Mouse (Mus musculus): ENCODE data around the gene Plagl1. TPM values are rescaled to one million over a fixed set of nuclear protein-coding genes. Genes with fewer than 3 reads are reported as not detected.

Plagl1 gene
- polyA plus RNA-seq, 1 experiment, result 11.6 TPM

DNA sequence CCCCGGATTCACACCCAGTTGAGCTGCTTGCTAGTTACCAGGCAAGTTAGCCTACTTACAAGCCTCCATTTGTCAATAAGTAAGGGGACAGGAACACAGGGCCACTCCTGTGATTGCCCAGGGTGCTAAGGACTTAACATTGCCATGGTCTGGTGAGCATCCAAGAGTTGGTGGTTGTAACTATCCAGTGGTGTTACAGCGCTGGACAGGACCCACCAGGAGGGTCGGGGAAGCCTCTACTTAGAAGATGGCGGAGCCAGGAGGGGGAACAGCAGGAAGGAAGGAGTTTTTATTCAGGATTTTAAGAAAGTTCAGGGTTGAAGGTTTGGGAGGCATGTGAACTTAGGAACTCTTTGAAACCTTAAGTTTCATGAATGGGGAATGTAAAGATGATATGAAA is 53.3 kb downstream of the Plagl1 start:
- H3K27ac ChIP-seq (ENCODE audit: insufficient read depth, low read depth, low read length), result no peak overlapping the region
- no peak overlapping the region for H3K4me3 ChIP-seq (ENCODE audit: insufficient read depth, low read depth, low read length)
- TF ChIP-seq POLR2A (IDR thresholded peaks at IDR 0.05; ENCODE audit: low read depth, low read length), result no peak
- no peak for TF ChIP-seq CTCF (conservative IDR thresholded peaks at IDR 0.05; ENCODE audit: insufficient read depth, insufficient read length, low read depth, low read length)
- no peaks in the 10 kb centered on the region for H3K36me3 ChIP-seq (ENCODE audit: control insufficient read depth, insufficient read depth, low read length)
- 81% methylated on average over 4 of the region's 4 CpGs for WGBS
- H3K4me1 ChIP-seq (ENCODE audit: control insufficient read depth, insufficient read depth, low read length), result no peaks in the 10 kb centered on the region
- no peaks in the 10 kb centered on the region for H3K27me3 ChIP-seq (replicated peaks; ENCODE audit: control insufficient read depth, insufficient read depth, low read length)
- no peak for DNase-seq

DNA sequence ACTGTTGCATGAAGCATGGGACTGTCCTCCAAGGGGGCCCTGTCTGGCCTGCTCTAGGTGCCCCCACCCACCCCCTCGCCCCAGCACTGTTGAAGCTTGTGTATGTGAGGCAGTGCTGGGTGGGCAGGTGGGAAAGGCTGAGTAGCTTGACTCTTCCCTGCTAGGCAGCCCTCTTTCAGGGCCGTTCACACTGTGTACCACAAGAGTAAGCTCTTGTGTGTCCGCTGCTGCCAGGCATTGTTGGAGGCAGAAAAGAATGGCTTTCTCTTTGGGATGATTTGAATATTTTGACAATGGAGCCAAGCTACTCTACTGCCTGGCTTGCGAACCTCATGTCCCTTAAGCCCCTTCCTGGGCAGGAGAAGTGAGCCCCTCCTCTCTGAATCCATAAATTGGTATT is 54.7 kb downstream of the Plagl1 start:
- WGBS, result 92% methylated on average over 4 of the region's 4 CpGs
- Histone ChIP-seq H3K4me3 (ENCODE audit: insufficient read depth, low read depth, low read length) (no peak overlapping the region), H3K36me3 (ENCODE audit: control insufficient read depth, insufficient read depth, low read length) (no peaks in the 10 kb centered on the region)

DNA sequence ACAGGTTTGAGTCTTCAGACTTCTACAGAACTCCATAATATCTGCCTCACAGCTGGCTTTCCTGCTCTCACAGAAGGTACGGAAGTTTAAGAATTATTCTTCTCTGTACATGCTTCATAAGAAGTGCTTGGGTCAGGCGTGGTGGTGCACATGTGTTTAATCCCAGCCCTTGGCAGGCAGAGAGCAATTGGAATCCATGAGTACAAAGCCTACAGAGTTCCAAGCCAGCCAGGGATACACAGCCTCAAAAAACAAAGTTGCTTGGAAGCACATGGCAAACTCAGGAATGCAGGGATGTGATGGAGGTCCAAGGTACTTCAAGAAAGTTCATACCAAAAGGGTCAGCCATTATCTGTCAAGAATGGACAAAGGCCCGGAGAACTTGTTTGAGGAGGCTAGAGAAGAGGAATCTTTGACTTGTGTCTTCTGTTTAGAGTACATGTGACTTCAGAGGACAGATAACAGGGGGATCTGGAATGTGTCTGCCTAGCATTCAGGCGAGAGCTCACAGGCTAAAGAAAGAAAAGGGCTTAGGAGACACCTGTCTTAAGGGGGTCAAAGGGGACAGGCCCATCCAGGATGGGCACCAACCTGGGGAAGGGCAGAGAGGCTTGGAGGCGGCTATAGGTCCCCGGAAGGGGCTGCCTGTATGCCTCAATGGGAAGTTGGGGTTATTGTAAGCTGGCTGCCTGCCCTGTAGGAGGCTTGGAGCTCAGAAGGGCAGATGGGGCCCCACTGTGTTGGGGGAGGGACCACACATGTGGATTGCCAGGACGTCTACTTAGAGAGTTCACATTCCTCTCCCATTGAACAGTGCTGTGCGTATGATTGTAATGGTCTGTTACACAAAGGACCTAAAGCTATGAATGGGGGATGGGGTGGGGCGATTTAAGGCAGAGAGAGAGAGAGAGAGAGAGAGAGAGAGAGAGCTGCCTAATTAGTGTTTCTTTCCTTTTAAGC is 56.7 kb downstream of the Plagl1 start:
- H3K36me3 ChIP-seq (ENCODE audit: control insufficient read depth, insufficient read depth, low read length), result no peaks in the 10 kb centered on the region
- H3K4me1 ChIP-seq (ENCODE audit: control insufficient read depth, insufficient read depth, low read length), result no peaks in the 10 kb centered on the region
- H3K27ac ChIP-seq (ENCODE audit: insufficient read depth, low read depth, low read length), result no peak overlapping the region
- 79% methylated on average over 9 of the region's 9 CpGs for WGBS
- no peak for DNase-seq
- H3K4me3 ChIP-seq (ENCODE audit: insufficient read depth, low read depth, low read length), result no peak overlapping the region
- no peaks in the 10 kb centered on the region for H3K27me3 ChIP-seq (replicated peaks; ENCODE audit: control insufficient read depth, insufficient read depth, low read length)
- TF ChIP-seq CTCF (conservative IDR thresholded peaks at IDR 0.05; ENCODE audit: insufficient read depth, insufficient read length, low read depth, low read length) (no peak), POLR2A (IDR thresholded peaks at IDR 0.05; ENCODE audit: low read depth, low read length) (no peak)

More for the DNA sequence above, 54.7 kb downstream of the Plagl1 start:
- H3K4me1 ChIP-seq (ENCODE audit: control insufficient read depth, insufficient read depth, low read length), result no peaks in the 10 kb centered on the region
- H3K27me3 ChIP-seq (replicated peaks; ENCODE audit: control insufficient read depth, insufficient read depth, low read length), result no peaks in the 10 kb centered on the region
- H3K27ac ChIP-seq (ENCODE audit: insufficient read depth, low read depth, low read length), result no peak overlapping the region
- DNase-seq, result no peak
- TF ChIP-seq POLR2A (IDR thresholded peaks at IDR 0.05; ENCODE audit: low read depth, low read length) (no peak), CTCF (conservative IDR thresholded peaks at IDR 0.05; ENCODE audit: insufficient read depth, insufficient read length, low read depth, low read length) (no peak)

DNA sequence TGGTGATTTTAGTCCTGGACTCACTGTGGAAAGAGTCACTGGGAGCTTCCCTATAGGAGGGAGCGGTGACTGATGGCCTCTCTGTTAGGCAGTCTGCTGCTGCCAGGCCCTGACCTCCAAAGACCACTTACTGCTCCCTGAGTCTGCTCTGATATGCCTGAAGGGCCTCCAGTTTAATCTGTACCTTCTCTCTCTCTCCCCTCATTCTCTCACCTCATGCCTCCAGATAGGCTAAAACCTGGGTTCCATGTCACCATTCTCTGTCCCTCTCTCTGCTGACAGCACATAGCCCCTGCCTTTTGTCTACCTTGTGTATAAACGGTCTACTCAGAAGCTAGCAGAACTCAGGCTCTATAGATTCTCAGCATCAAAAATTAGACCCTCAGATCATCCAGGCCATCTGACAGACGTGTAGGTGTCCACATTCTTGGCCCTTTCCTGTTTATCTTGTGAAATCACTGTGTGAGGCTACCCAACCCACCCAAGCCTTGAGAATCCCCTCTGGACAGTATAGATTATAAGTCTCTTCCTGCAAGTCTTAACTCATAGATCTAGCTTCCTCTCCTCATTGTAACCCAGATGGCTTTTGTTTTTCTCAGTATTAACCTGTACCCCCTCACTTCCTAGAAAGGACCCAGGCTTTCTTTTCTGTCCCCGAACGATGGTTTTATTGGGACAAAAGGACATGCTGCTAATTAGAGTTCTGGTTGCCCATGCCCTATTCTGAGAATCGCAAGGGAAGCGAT is 57.9 kb downstream of the Plagl1 start:
- Histone ChIP-seq H3K27ac (ENCODE audit: insufficient read depth, low read depth, low read length) (no peak overlapping the region), H3K36me3 (ENCODE audit: control insufficient read depth, insufficient read depth, low read length) (no peaks in the 10 kb centered on the region), H3K27me3 (replicated peaks; ENCODE audit: control insufficient read depth, insufficient read depth, low read length) (no peaks in the 10 kb centered on the region), H3K4me3 (ENCODE audit: insufficient read depth, low read depth, low read length) (no peak overlapping the region), H3K4me1 (ENCODE audit: control insufficient read depth, insufficient read depth, low read length) (no peaks in the 10 kb centered on the region)
- no peak for TF ChIP-seq CTCF (conservative IDR thresholded peaks at IDR 0.05; ENCODE audit: insufficient read depth, insufficient read length, low read depth, low read length)
- TF ChIP-seq POLR2A (IDR thresholded peaks at IDR 0.05; ENCODE audit: low read depth, low read length), result no peak
- DNase-seq, result no peak
- 80% methylated on average over 7 of the region's 7 CpGs for WGBS

DNA sequence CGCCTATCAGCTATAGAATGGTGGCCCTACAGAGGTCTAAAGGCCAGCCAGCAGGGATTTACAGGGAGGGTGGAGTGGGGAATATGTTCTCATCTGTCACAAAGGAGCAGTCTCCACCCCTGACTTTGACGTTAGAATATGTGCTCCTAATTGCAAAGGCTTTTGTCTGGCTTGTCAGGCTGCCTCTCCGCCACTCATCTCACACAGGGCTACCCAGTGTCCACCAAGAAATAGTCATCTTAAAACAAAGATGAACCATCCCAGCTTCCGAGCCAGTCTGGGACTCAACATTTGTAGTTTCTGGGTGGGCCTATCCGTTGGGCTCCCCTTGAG is 58.4 kb downstream of the Plagl1 start:
- H3K27ac ChIP-seq (ENCODE audit: insufficient read depth, low read depth, low read length), result no peak overlapping the region
- WGBS, result 74% methylated on average over 5 of the region's 5 CpGs
- no peaks in the 10 kb centered on the region for H3K36me3 ChIP-seq (ENCODE audit: control insufficient read depth, insufficient read depth, low read length)
- no peaks in the 10 kb centered on the region for H3K27me3 ChIP-seq (replicated peaks; ENCODE audit: control insufficient read depth, insufficient read depth, low read length)
- no peaks in the 10 kb centered on the region for H3K4me1 ChIP-seq (ENCODE audit: control insufficient read depth, insufficient read depth, low read length)
- no peak for DNase-seq
- TF ChIP-seq POLR2A (IDR thresholded peaks at IDR 0.05; ENCODE audit: low read depth, low read length), result no peak
- no peak for TF ChIP-seq CTCF (conservative IDR thresholded peaks at IDR 0.05; ENCODE audit: insufficient read depth, insufficient read length, low read depth, low read length)
- H3K4me3 ChIP-seq (ENCODE audit: insufficient read depth, low read depth, low read length), result no peak overlapping the region

DNA sequence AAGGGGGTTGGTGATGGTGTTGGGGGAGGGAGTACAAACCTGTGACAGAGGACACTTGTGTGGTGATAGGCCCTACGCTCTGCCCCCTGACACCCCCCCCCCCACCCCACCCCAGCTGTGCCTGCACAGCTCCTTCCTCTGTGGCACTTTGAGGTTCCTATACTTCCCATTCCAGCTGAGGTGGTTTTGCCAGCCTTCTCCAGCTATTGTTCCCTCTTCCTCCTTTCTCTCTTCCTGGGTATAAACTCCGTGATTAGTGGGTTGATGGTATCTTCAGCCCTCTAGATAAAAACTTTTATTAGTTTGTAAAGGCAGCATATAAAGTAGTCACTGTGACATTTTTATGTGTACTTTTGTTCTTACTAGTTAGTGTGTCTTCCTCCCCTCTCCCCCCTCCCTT is 59.0 kb downstream of the Plagl1 start:
- DNase-seq, result no peak
- Histone ChIP-seq H3K4me1 (ENCODE audit: control insufficient read depth, insufficient read depth, low read length) (no peaks in the 10 kb centered on the region), H3K27me3 (replicated peaks; ENCODE audit: control insufficient read depth, insufficient read depth, low read length) (no peaks in the 10 kb centered on the region), H3K4me3 (ENCODE audit: insufficient read depth, low read depth, low read length) (no peak overlapping the region), H3K36me3 (ENCODE audit: control insufficient read depth, insufficient read depth, low read length) (no peaks in the 10 kb centered on the region), H3K27ac (ENCODE audit: insufficient read depth, low read depth, low read length) (no peak overlapping the region)
- TF ChIP-seq POLR2A (IDR thresholded peaks at IDR 0.05; ENCODE audit: low read depth, low read length) (no peak), CTCF (conservative IDR thresholded peaks at IDR 0.05; ENCODE audit: insufficient read depth, insufficient read length, low read depth, low read length) (no peak)
- WGBS, result 72% methylated on average over 2 of the region's 2 CpGs

DNA sequence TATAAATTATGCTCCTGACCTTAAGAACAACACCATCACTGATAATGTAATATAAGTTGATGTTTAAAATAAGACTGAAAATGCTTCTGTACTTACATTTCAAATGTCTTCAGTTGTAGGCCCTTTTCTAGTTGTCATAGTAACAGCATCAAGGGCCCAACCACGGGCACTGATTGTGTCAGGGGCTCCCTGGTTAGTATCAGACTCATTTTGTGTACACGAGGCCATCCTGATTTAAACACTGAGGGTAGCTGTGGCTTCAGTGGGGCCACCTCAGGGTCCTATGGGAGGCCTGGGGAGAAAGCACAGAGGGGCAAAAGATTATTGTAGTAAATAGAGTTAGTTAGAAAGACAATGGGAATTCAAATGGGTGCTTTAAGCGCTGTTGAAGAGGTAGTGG is 65.5 kb downstream of the Plagl1 start:
- H3K4me3 ChIP-seq (ENCODE audit: insufficient read depth, low read depth, low read length), result no peak overlapping the region
- no peaks in the 10 kb centered on the region for H3K27me3 ChIP-seq (replicated peaks; ENCODE audit: control insufficient read depth, insufficient read depth, low read length)
- H3K27ac ChIP-seq (ENCODE audit: insufficient read depth, low read depth, low read length), result no peak overlapping the region
- TF ChIP-seq CTCF (conservative IDR thresholded peaks at IDR 0.05; ENCODE audit: insufficient read depth, insufficient read length, low read depth, low read length) (no peak), POLR2A (IDR thresholded peaks at IDR 0.05; ENCODE audit: low read depth, low read length) (no peak)
- H3K36me3 ChIP-seq (ENCODE audit: control insufficient read depth, insufficient read depth, low read length), result no peaks in the 10 kb centered on the region
- H3K4me1 ChIP-seq (ENCODE audit: control insufficient read depth, insufficient read depth, low read length), result no peaks in the 10 kb centered on the region
- 81% methylated on average over 3 of the region's 3 CpGs for WGBS
- no peak for DNase-seq
